Comparison of ENCODE assay signal across 8 mouse cellular contexts in the genomic region with DNA sequence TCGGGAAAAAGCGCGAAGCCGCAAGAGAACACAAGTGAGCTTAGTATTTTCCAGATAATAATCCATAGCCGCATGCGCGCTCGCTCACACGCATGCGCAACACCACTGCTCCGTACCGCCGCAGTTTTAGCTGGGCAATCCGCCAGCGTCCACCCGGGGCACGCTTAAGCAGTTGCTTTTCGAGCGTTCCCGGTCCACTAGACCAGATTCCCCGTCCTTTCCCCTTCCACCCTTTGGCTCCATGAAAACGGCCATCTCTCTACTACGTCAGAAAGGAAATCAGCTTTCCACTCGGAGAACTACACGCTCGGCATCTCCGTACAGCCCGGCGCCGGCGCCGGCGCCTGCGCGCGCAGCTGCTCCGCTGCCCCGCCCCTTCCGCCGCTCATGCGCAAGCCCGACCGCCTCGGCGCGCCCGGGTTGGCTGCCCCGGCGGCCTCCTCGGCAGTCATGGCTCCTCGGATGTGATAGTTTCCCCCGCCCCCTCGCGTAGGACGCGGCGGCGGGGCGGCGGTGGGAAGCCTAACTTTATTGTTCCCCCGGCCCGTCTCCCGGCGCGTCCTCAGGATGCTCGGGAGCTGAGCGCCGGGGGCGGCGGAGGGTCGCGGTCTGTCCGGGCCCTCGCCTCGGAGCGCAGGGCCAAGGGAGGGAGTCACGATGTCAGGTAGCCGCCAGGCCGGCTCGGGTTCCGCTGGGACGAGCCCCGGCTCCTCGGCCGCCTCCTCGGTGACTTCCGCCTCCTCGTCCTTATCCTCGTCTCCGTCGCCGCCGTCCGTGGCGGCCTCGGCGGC. TPM values are rescaled to one million over a fixed set of nuclear protein-coding genes. Genes with fewer than 3 reads are reported as not detected.
DNase-seq lines count a peak whose midpoint lies in the region; ATAC-seq and TF ChIP-seq lines count a peak whose summit lies in the region.
"Not testable (repeated sequence)": the region's sequence is repeated elsewhere in the genome, so short reads cannot be mapped to it uniquely, and the experiment has no call there.

A gene (plus strand): TSS at position 540 of the 791 bp plus-strand sequence.

- not testable (repeated sequence) for H3K27me3 ChIP-seq in embryonic facial prominence, embryonic 15.5 days; kidney, embryonic 14.5 days (ENCODE audit: control insufficient read depth, insufficient read depth, low read length); limb, embryonic 15.5 days

- ATAC-seq in embryonic facial prominence, embryonic 15.5 days (ENCODE audit: insufficient number of reproducible peaks, low FRiP score, low TSS enrichment, low read depth): peak; percentile 97
- peak; percentile 98 for ATAC-seq in kidney, embryonic 14.5 days (ENCODE audit: low FRiP score, low TSS enrichment)
- peak; percentile 95 for ATAC-seq in limb, embryonic 15.5 days (ENCODE audit: insufficient number of reproducible peaks, low FRiP score, low TSS enrichment, low read depth)

- H3K27ac ChIP-seq in bone marrow, adult 2 months (ENCODE audit: control insufficient read depth, insufficient read depth, low read depth, low read length, poor library complexity): peak within 1 kb of the TSS; percentile 91
- peak within 1 kb of the TSS; percentile 98 for H3K27ac ChIP-seq in embryonic facial prominence, embryonic 15.5 days (replicated peaks)
- H3K27ac ChIP-seq in kidney, embryonic 14.5 days (ENCODE audit: low read depth, low read length): peak within 1 kb of the TSS; percentile 92
- H3K27ac ChIP-seq in limb, embryonic 15.5 days: peak within 1 kb of the TSS; percentile 98

- not testable (repeated sequence) for TF ChIP-seq CTCF in bone marrow, adult 2 months (IDR thresholded peaks at IDR 0.05; ENCODE audit: control insufficient read depth, insufficient read depth, low read length)

- not testable (repeated sequence) for H3K9me3 ChIP-seq in embryonic facial prominence, embryonic 15.5 days (replicated peaks); kidney, embryonic 14.5 days (ENCODE audit: control insufficient read depth, low read length); limb, embryonic 15.5 days

- under 1% methylated on average over 84 of the region's 97 CpGs for WGBS in bone marrow, adult 2 months
- under 1% methylated on average over 79 of the region's 97 CpGs for WGBS in embryonic facial prominence, embryonic 15.5 days
- under 1% methylated on average over 75 of the region's 97 CpGs for WGBS in kidney, embryonic 14.5 days
- under 1% methylated on average over 78 of the region's 97 CpGs for WGBS in limb, embryonic 15.5 days

- TF ChIP-seq POLR2A in bone marrow, adult 2 months (IDR thresholded peaks at IDR 0.05; ENCODE audit: borderline replicate concordance, control insufficient read depth, low read depth, low read length): peak; percentile 75

- H3K4me1 ChIP-seq in bone marrow, adult 2 months (ENCODE audit: control insufficient read depth, insufficient read depth, low read length); limb, embryonic 15.5 days: not testable (repeated sequence)
- H3K4me1 ChIP-seq in embryonic facial prominence, embryonic 15.5 days: peaks cover 16% of the 10 kb centered on the region
- peaks cover 15% of the 10 kb centered on the region for H3K4me1 ChIP-seq in kidney, embryonic 14.5 days (ENCODE audit: control insufficient read depth, insufficient read depth, low read length)

- peak within 1 kb of the TSS; percentile 86 for H3K4me3 ChIP-seq in bone marrow, adult 2 months (replicated peaks; ENCODE audit: control insufficient read depth, low read depth, low read length)
- peak within 1 kb of the TSS; percentile 77 for H3K4me3 ChIP-seq in embryonic facial prominence, embryonic 15.5 days (replicated peaks)
- peak within 1 kb of the TSS; percentile 57 for H3K4me3 ChIP-seq in kidney, embryonic 14.5 days (ENCODE audit: low read length)
- peak within 1 kb of the TSS; percentile 68 for H3K4me3 ChIP-seq in limb, embryonic 15.5 days

- not testable (repeated sequence) for H3K36me3 ChIP-seq in embryonic facial prominence, embryonic 15.5 days; kidney, embryonic 14.5 days (ENCODE audit: control insufficient read depth, insufficient read depth, low read length); limb, embryonic 15.5 days

- H3K4me2 ChIP-seq in embryonic facial prominence, embryonic 15.5 days (replicated peaks): peak within 1 kb of the TSS; percentile 72
- H3K4me2 ChIP-seq in kidney, embryonic 14.5 days (replicated peaks; ENCODE audit: low read depth, low read length): peak within 1 kb of the TSS; percentile 60
- H3K4me2 ChIP-seq in limb, embryonic 15.5 days: peak within 1 kb of the TSS; percentile 60

- peak within 1 kb of the TSS; percentile 71 for H3K9ac ChIP-seq in embryonic facial prominence, embryonic 15.5 days
- H3K9ac ChIP-seq in kidney, embryonic 14.5 days (ENCODE audit: low read depth, low read length): peak within 1 kb of the TSS; percentile 61
- peak within 1 kb of the TSS; percentile 65 for H3K9ac ChIP-seq in limb, embryonic 15.5 days

- DNase-seq in 416B (ENCODE audit: low read depth): peak; percentile 91
- DNase-seq in heart, adult 9 months (ENCODE audit: low spot score in 2 of 2): peak; percentile 91 to 93
- DNase-seq in monocyte, adult 2 months (ENCODE audit: low read depth in 1 of 2, low spot score in 2 of 2): peak; percentile 72 to 87
- DNase-seq in spleen, postnatal 36 days (ENCODE audit: low spot score in 2 of 2): peak; percentile 91

RNA-seq across cellular contexts. Expression of the gene that starts here (rescaled TPM):
- 23.3 and 63.5 TPM in 2 replicates for polyA plus RNA-seq in bone marrow, adult 2 months (2011; ENCODE audit: insufficient read depth, insufficient read length, low replicate concordance, missing spikeins)
- 76.1 and 87.4 TPM in 2 replicates for polyA plus RNA-seq in embryonic facial prominence, embryonic 15.5 days (2015; fragmentation: Nextera tagmentation; extraction: Ambion mirVana)
- 44.3 and 50.9 TPM in 2 replicates for polyA plus RNA-seq in kidney, embryonic 14.5 days (2014; fragmentation: Nextera tagmentation; extraction: Ambion mirVana)
- 61.8 and 64.2 TPM in 2 replicates for polyA plus RNA-seq in limb, embryonic 15.5 days (2015; fragmentation: Nextera tagmentation; extraction: Ambion mirVana)

Comparison
In these comparisons a context has a peak if more than half of its experiments do, and no peak if none do; other contexts are left out.
1. Peak in every context shown above with its lines: DNase-seq, ATAC-seq, H3K4me3 ChIP-seq and H3K27ac ChIP-seq.